In the genomic region with DNA sequence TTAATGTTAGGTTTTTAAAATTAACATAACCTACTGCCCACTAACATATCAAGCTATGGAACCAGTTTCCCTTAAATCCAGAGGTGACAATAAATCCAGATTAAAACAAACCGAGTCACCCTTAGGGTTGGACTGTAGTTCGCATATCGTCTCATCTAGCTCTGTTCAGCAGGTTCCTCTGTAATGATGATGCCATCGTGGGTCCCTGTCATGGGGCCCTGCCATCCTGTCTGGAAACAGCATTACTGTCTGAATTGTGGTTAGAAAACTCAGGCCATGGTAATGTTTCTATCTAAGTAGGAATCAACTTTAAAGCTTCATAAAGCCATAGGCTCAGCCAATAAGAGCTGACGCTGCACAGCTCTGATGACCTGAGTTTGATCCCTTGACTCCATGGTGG, we compare ENCODE assay signal across 25 mouse cellular contexts.
"Had no signal": no experiment of that assay in that cellular context is flagged by ENCODE, and none has a peak within 500 bp of the region (broad histone marks: within the 10 kb centered on the region; RNA-seq: fewer than 3 reads in every experiment).

No protein-coding gene starts in this region.

- H3K9me3 ChIP-seq: heart, embryonic 13.5 days; heart, embryonic 15.5 days; hindbrain, embryonic 10.5 days; hindbrain, embryonic 12.5 days; intestine, embryonic 15.5 days; limb, embryonic 10.5 days; limb, embryonic 12.5 days; liver, embryonic 13.5 days; liver, embryonic 15.5 days had no signal

- H3K4me3 ChIP-seq: heart, adult 2 months; heart, embryonic 13.5 days; heart, embryonic 15.5 days; hindbrain, embryonic 10.5 days; hindbrain, embryonic 12.5 days; intestine, embryonic 15.5 days; left cerebral cortex, adult 2 months; limb, embryonic 10.5 days; limb, embryonic 12.5 days; liver, embryonic 13.5 days; liver, embryonic 15.5 days had no signal

- H3K27me3 ChIP-seq: heart, embryonic 13.5 days; heart, embryonic 15.5 days; hindbrain, embryonic 12.5 days; intestine, embryonic 15.5 days; limb, embryonic 12.5 days; liver, embryonic 13.5 days; liver, embryonic 15.5 days had no signal

- H3K27ac ChIP-seq: heart, adult 2 months; heart, embryonic 13.5 days; heart, embryonic 15.5 days; hindbrain, embryonic 10.5 days; hindbrain, embryonic 12.5 days; hindbrain, embryonic 14.5 days; intestine, embryonic 15.5 days; left cerebral cortex, adult 2 months; limb, embryonic 10.5 days; limb, embryonic 12.5 days; liver, embryonic 13.5 days; liver, embryonic 15.5 days had no signal

- DNase-seq: gastrocnemius, postnatal 14 days; gastrocnemius, postnatal 36 days; heart, adult 2 months; heart, postnatal 4 days; kidney, adult 18-20 months; kidney, adult 8-10 months; kidney, postnatal 10 days; kidney, postnatal 25 days; kidney, postnatal 4 days; liver; liver, embryonic 13.5 days had no signal

- H3K9ac ChIP-seq: heart, embryonic 13.5 days; heart, embryonic 15.5 days; hindbrain, embryonic 12.5 days; hindbrain, embryonic 14.5 days; intestine, embryonic 15.5 days; limb, embryonic 12.5 days; liver, embryonic 13.5 days; liver, embryonic 15.5 days had no signal

- H3K4me1 ChIP-seq: hindbrain, embryonic 10.5 days; hindbrain, embryonic 12.5 days; intestine, embryonic 15.5 days; limb, embryonic 10.5 days; limb, embryonic 12.5 days had no signal

- H3K36me3 ChIP-seq: heart, embryonic 15.5 days; hindbrain, embryonic 10.5 days; intestine, embryonic 15.5 days; limb, embryonic 12.5 days had no signal

- H3K4me2 ChIP-seq: heart, embryonic 11.5 days; heart, embryonic 13.5 days; heart, embryonic 15.5 days; hindbrain, embryonic 12.5 days; hindbrain, embryonic 14.5 days; intestine, embryonic 15.5 days; limb, embryonic 12.5 days; liver, embryonic 13.5 days; liver, embryonic 15.5 days had no signal

- ATAC-seq: hindbrain, embryonic 16.5 days; inflammation-experienced regulatory T-cells, adult 6 months; intestine, embryonic 15.5 days; intestine, postnatal 0 days had no signal
